Mouse (Mus musculus): Measurements from ENCODE around the gene Car15.

Car15 gene

DNA sequence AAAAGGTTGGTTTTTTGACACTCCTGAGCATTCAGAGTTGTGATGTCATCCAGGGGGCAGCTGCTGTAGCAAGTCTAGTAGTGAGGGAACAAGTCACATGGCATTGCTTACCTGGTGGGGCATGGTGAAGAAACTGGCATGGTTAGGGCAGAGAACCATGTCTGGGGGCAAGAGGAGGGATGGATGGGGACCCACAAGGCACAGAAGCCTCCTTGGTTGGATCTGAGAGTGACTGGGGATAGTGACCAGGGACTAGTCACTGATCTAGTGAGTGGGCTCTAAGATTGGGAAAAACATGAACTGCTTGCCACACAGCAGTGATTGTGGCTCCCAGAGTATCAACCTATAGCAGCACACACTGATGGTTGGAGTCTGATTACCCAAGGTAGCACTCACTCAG, 38.6 kb downstream of the Car15 start:
- no peak for DNase-seq

- DNase-seq: no peak
Observed at GRCm38 (mm10) chr16:17798321-17799180, 39.6 kb downstream of the Car15 start.

DNA sequence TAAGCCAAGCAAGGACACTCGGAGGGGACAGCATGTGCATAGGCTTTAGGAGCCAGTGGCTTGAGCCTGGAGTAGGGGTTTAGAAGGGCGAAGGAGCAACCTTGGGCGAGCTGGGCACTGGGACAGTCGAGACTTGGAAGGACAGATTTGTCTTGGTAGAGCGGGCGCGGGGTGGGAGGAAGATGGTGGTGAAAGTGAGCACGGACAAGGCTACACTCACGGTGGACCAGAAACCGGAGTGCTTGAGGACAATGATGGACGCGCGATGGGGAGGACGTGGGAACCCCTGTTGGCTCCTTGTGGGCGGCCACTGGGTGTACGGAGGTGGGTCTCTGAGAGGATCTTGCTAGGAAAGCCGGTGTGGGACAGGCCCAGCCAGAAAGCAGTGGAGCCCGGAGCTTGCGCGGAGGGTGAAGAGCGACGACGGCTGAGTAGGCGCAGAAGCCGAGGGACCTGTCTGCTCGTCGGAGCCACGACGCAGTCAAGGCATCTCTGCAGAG, 40.3 kb downstream of the Car15 start:
- no peak for DNase-seq

GRCm38 (mm10) chr16:17796971-17797811, 41.0 kb downstream of the Car15 start, which contains the start of gene Scarf2:
TSS of gene Scarf2 (plus strand) at chr16:17797282.
- no peak for DNase-seq

GRCm38 (mm10) chr16:17796519-17796918, 41.6 kb downstream of the Car15 start:
- no peak for DNase-seq

DNA sequence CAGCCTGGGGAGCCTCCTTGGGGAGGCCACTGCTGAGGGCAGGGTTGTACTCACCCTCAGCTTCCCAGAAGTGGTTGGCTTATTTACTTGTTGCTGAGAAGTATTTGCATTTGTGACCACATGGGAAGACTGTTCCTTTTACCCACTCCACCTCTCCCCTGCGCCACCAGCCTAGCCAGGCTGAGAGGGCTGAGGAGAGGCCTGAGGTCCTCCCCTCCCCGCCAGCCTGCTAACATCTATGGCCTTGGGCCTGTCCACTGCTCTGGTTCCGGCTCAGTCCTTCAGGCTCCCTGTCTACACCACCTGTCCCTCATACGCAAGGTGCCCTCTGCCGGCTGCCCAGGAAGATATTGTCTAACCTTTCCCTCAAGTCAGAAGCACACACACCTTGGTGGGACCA, 42.5 kb downstream of the Car15 start:
- DNase-seq: no peak

- DNase-seq: no peak
Observed at GRCm38 (mm10) chr16:17794047-17794446, 44.1 kb downstream of the Car15 start.

DNA sequence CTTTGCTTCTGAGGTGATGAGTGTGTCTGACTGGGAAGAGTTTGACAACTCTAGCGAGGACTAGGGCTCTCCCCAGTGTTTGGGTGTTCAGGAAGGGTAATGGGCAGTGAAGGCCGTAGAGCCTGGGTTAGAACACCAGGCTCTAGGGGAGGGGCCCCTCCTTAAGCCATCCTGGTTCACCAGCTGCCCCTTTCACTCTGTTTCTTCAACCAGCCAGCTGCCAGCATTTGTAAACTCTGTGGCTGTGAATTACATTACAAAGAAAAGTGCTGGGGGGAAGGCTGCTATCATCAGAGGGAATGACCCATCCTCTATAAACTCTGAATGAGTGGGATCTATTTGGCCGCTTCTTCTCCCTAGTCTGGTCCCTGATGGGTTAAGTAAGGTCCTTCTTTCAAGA, 45.4 kb downstream of the Car15 start:
- no peak for DNase-seq

- DNase-seq: no peak
Observed at GRCm38 (mm10) chr16:17785337-17785736, 52.8 kb downstream of the Car15 start.
